Mouse (Mus musculus): ENCODE measurements around the gene Ak9. TPM values are rescaled to one million over a fixed set of nuclear protein-coding genes. Genes with fewer than 3 reads are reported as not detected.

The Ak9 gene
- polyA plus RNA-seq, 1 experiment from 2014 or later, result 0.51 TPM

Other genes starting within 250 kb of the Ak9 start
- not detected in 2 replicates for gene Gpr6, start 231.7 kb upstream of the Ak9 start, polyA plus RNA-seq (2015; fragmentation: Nextera tagmentation; extraction: Ambion mirVana)
- 16.9 and 17.6 TPM in 2 replicates for gene Fig4, start 720 bp upstream of the Ak9 start, polyA plus RNA-seq (2015; fragmentation: Nextera tagmentation; extraction: Ambion mirVana)
- 18.3 and 18.7 TPM in 2 replicates for gene Zbtb24, start 146.4 kb downstream of the Ak9 start, polyA plus RNA-seq (2015; fragmentation: Nextera tagmentation; extraction: Ambion mirVana)
- gene Mical1, start 172.3 kb downstream of the Ak9 start, polyA plus RNA-seq (2015; fragmentation: Nextera tagmentation; extraction: Ambion mirVana), result 64.8 and 70.9 TPM in 2 replicates
- 71.2 and 71.4 TPM in 2 replicates for gene Smpd2, start 186.4 kb downstream of the Ak9 start, polyA plus RNA-seq (2015; fragmentation: Nextera tagmentation; extraction: Ambion mirVana)
- 4.0 and 6.4 TPM in 2 replicates for gene Ppil6, start 186.5 kb downstream of the Ak9 start, polyA plus RNA-seq (2015; fragmentation: Nextera tagmentation; extraction: Ambion mirVana)
- gene Cd164, start 215.4 kb downstream of the Ak9 start, polyA plus RNA-seq (2015; fragmentation: Nextera tagmentation; extraction: Ambion mirVana), result 169 and 185 TPM in 2 replicates